Mouse (Mus musculus) cerebellum, adult 2 months (tissue): ENCODE measurements around the gene Eefsec.

ENCODE experiments used
- CTCF ChIP-seq: fragments of 200-500 bp; IDR thresholded peaks from 2 replicates; pipeline ENCODE4 v1.5.1; 2011; ENCODE audit warnings: low read depth, mild to moderate bottlenecking, control low read depth, low read length, moderate library complexity, borderline replicate concordance; ENCODE audit not compliant: insufficient read depth
- POLR2A ChIP-seq: fragments of 200-500 bp; IDR thresholded peaks from 2 replicates; pipeline ENCODE4 v1.6.1; 2011; ENCODE audit warnings: low read length, control low read depth, borderline replicate concordance; ENCODE audit not compliant: insufficient read depth

- TF ChIP-seq CTCF: no peak
- no peak for TF ChIP-seq POLR2A
Observed at GRCm38 (mm10) chr6:88299491-88299890, 146.8 kb downstream of the Eefsec start.
